Mouse (Mus musculus) small intestine, adult 2 months (tissue): ENCODE results near the gene Dph3. TPM values are rescaled to one million over a fixed set of nuclear protein-coding genes. Genes with fewer than 3 reads are reported as not detected.

Experiments
- H3K27ac ChIP-seq: fragments of 200-500 bp; 2 replicates; pipeline ENCODE4 v1.5.1; 2012; ENCODE audit warnings: low read depth, low read length, control low read depth, inconsistent platforms; ENCODE audit not compliant: insufficient read depth
- H3K27me3 ChIP-seq: fragments of 200-500 bp; 2 replicates; pipeline ENCODE4 v1.6.1; 2012; ENCODE audit warnings: mild to moderate bottlenecking, moderate library complexity, low read length, inconsistent platforms; ENCODE audit not compliant: control insufficient read depth, insufficient read depth
- H3K36me3 ChIP-seq: fragments of 200-500 bp; 2 replicates; pipeline ENCODE4 v1.6.1; 2012; ENCODE audit warnings: mild to moderate bottlenecking, low read length, control low read depth, inconsistent platforms; ENCODE audit not compliant: control insufficient read depth, insufficient read depth
- H3K4me1 ChIP-seq: fragments of 200-500 bp; 2 replicates; pipeline ENCODE4 v1.6.1; 2012; ENCODE audit warnings: low read length, inconsistent platforms, mixed read lengths; ENCODE audit not compliant: control insufficient read depth, insufficient read depth, insufficient read length
- H3K4me3 ChIP-seq: fragments of 200-500 bp; 2 replicates; pipeline ENCODE4 v1.5.1; 2012; ENCODE audit warnings: low read depth, mild to moderate bottlenecking, control low read depth, inconsistent platforms, low read length, moderate library complexity
- CTCF ChIP-seq: fragments of 200-500 bp; IDR thresholded peaks from 2 replicates; pipeline ENCODE4 v1.5.1; 2012; ENCODE audit warnings: low read depth, mild to moderate bottlenecking, control low read depth, inconsistent platforms, low read length, moderate library complexity, mixed read lengths; ENCODE audit not compliant: insufficient replicate concordance, insufficient read length; ENCODE audit errors: extremely low read depth
- POLR2A ChIP-seq: fragments of 200-500 bp; IDR thresholded peaks from 2 replicates; pipeline ENCODE4 v1.6.1; 2012; ENCODE audit warnings: low read depth, mild to moderate bottlenecking, control low read depth, inconsistent platforms, low read length, moderate library complexity
- WGBS: fragments of 180-500 bp; shearing (Covaris S2); methylation state at CpG from one replicate; pipeline ENCODE4 v1.1.7; 2018; 5-methylcytosine and 5-hydroxymethylcytosine counted together
- polyA plus RNA-seq: library from polyadenylated mRNA; depleted of rRNA; stranded (reverse); fragments of >200 nt; gene quantifications from 2 replicates; pipeline ENCODE4 v1.2.3, GENCODE M21; 2012; rRNA removed

Dph3 gene
- polyA plus RNA-seq, 1 experiment = 7.7 TPM

DNA sequence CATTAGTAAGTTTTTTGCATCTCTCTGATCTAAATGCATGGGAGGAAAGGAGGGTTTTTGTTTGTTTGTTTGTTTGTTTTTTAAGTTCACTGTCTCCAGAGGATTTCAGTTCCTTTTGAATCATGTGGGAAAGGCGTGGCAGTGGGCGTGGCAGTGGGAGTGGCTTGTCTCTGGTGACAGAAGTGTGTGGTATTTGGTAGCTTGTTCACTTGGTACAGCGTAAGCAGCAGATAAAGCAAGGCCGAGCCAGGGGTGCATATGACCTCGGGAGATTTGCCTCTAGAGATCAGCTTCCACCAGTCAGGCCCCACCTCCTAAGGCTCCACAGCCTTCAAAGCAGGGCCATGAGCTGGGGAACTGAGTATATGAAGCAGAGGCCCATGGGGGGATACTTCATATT is 31.6 kb downstream of the Dph3 start:
- no peak overlapping the region for H3K27ac ChIP-seq
- WGBS = 65% methylated on average over 5 of the region's 5 CpGs
- no peaks in the 10 kb centered on the region; the same call in 1 of the 2 replicates for H3K36me3 ChIP-seq
- no peak overlapping the region for H3K4me3 ChIP-seq
- H3K4me1 ChIP-seq = no peaks in the 10 kb centered on the region
- TF ChIP-seq CTCF (no peak), POLR2A (no peak)
- no peaks in the 10 kb centered on the region for H3K27me3 ChIP-seq

DNA sequence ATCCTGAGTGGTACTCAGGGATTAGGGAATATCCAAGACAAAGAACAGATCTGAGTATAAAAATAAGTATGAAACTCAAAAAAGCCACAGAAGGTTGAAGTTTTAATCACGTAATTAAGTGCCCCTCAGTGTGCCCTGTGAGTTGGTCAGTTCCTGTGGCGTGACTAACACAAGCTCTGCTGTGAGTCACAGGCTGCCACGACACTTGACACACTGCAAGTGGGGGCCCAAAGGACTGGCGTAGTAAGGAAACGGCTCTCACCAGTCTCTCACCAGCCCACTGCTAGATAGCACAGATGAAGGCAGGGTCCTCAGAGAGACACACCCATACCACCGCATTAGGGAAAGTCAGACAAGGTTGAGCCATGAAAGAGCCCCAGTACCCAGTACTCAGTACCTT is 35.4 kb downstream of the Dph3 start:
- Histone ChIP-seq H3K27ac (no peak overlapping the region), H3K4me1 (no peaks in the 10 kb centered on the region), H3K4me3 (no peak overlapping the region), H3K36me3 (no peaks in the 10 kb centered on the region), H3K27me3 (no peaks in the 10 kb centered on the region)
- TF ChIP-seq POLR2A = no peak
- TF ChIP-seq CTCF = no peak
- WGBS = 78% methylated on average over 6 of the region's 6 CpGs

DNA sequence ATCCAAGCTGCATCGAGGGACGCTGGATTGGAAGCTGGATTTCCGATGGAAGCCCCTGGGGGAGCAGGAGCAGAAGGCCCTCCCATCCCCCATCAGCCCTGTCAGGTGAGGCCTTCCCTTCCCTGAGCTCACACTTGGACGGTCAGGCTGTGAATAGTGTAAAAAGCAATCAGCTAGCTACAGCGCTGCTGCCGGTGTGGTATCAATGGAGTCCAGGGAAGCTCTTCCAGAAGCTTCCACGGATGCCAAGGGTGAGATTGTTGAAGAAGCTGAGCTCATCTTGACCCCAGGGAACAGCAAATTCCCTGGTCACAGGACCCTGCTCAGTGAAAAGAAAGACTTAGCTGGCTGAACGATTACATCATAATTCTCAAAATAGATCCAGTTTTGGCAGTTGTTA is 39.2 kb downstream of the Dph3 start:
- Histone ChIP-seq H3K4me3 (no peak overlapping the region), H3K4me1 (no peaks in the 10 kb centered on the region), H3K36me3 (no peaks in the 10 kb centered on the region; the same call in 1 of the 2 replicates), H3K27me3 (no peaks in the 10 kb centered on the region), H3K27ac (no peak overlapping the region)
- WGBS = 75% methylated on average over 8 of the region's 8 CpGs
- no peak for TF ChIP-seq CTCF

DNA sequence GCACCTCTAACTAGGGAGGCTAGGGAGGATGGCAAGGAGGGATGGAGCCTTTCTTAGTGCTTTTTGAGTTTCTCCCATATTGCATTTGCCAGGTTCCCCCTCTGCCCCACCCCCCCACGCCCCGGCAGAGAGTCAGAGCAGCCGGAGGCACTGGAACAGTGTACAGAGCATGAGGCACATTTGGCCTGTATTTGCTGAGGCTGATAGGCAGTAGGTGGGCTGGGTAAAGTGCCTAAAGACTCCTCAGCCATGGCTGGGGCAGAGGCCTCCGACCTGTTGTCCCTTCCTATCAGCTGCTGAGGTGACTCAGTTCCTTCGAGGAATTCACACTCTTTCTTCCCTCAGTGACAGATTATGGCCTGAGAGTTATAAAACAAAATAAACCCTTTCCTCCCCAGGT is 43.4 kb downstream of the Dph3 start:
- Histone ChIP-seq H3K36me3 (no peaks in the 10 kb centered on the region; the same call in 1 of the 2 replicates), H3K4me3 (no peak overlapping the region), H3K4me1 (no peaks in the 10 kb centered on the region), H3K27ac (no peak overlapping the region), H3K27me3 (no peaks in the 10 kb centered on the region)
- WGBS = 23% methylated on average over 5 of the region's 5 CpGs
- TF ChIP-seq POLR2A (no peak), CTCF (no peak)

DNA sequence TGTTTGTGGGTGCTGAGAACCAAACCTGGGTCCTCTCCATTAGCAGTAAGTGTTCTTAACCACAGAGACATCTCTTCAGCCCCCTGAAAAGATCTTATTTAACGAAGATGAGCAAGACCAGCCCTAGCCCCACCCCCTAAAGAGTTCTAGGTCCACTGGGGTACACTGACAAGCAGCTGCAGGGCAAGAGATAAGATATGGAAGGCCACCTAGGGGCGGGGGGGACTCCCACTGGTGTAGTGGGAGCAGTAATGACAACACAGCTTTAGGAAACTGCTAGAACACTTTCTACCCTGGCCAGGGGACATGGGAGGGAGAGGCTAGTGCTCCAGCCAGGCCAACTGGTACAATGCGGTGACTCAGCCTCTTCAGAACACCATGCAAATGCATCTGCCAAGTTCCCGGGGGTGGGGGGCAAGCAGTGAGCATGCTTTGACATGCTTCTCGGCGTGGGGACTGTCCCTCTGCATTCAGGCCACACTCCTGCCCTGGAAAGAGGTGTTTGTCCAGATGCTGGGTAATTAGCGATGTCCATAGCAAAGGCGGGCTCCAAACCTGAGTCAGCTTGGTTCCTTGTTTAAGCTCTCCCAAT is 47.8 kb downstream of the Dph3 start:
- H3K27me3 ChIP-seq = no peaks in the 10 kb centered on the region
- TF ChIP-seq CTCF (no peak), POLR2A (no peak)
- no peaks in the 10 kb centered on the region for H3K4me1 ChIP-seq
- no peak overlapping the region for H3K27ac ChIP-seq
- H3K4me3 ChIP-seq = no peak overlapping the region
- WGBS = 66% methylated on average over 8 of the region's 8 CpGs
- no peaks in the 10 kb centered on the region; the same call in 1 of the 2 replicates for H3K36me3 ChIP-seq

DNA sequence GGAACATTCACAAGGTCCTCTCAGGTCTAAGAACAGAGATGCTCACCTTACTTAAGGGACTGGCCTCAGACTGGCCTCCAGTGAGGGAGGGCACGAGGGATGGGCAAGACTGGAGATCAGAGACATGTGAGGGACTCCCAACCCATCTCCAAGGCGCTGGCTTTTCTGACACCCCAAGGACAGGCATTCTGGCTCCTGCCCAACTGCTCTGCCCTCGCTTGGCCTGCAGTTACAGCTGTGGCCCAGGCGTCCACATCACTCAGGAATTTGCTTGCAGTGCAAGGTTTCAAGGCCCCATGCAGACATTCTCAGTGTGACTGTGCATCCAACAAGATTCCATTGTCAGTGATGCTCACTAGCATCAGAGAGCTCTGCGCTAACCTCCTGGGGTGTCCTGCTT is 49.0 kb downstream of the Dph3 start:
- Histone ChIP-seq H3K27me3 (no peaks in the 10 kb centered on the region), H3K36me3 (no peaks in the 10 kb centered on the region), H3K27ac (no peak overlapping the region), H3K4me3 (no peak overlapping the region), H3K4me1 (no peaks in the 10 kb centered on the region)
- 71% methylated on average over 5 of the region's 5 CpGs for WGBS
- no peak for TF ChIP-seq POLR2A
- TF ChIP-seq CTCF = no peak

DNA sequence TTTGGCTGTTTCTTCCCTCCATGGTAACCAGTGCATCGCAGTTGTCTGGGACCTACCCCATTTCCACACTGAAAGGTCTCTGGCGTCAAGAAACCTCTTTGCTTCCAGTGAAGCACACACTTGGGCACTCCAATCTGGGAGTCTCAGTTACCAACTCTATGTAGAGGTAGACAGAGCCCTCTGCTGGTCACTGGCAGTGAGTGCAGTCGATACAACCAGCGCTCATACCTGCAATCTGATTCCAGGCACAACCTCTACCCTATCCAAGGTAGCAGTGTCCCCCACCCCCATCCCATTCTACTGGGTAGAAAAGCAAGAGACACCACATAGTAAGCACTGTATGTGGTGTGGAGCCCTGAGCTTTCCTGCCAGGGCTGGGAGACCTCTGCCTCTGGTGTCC is 53.0 kb downstream of the Dph3 start:
- H3K4me1 ChIP-seq = no peaks in the 10 kb centered on the region
- no peaks in the 10 kb centered on the region for H3K36me3 ChIP-seq
- WGBS = 7% methylated on average over 4 of the region's 4 CpGs
- no peak overlapping the region for H3K4me3 ChIP-seq
- no peak overlapping the region for H3K27ac ChIP-seq
- TF ChIP-seq CTCF (peak; percentile 82; the same call in 1 of the 2 replicates), POLR2A (no peak)
- no peaks in the 10 kb centered on the region for H3K27me3 ChIP-seq

Other genes starting within 250 kb of the Dph3 start
- gene Galnt15, start 56.7 kb downstream of the Dph3 start, polyA plus RNA-seq = 0.72 and 2.1 TPM in 2 replicates
- gene Oxnad1, start 355 bp downstream of the Dph3 start, polyA plus RNA-seq = 6.7 and 7.2 TPM in 2 replicates
- gene Msmb, start 56.3 kb upstream of the Dph3 start, polyA plus RNA-seq = not detected in 2 replicates
- gene Ncoa4, start 74.1 kb upstream of the Dph3 start, polyA plus RNA-seq = 22.8 and 52.9 TPM in 2 replicates
- gene Timm23, start 116.2 kb upstream of the Dph3 start, polyA plus RNA-seq = 158 and 177 TPM in 2 replicates
- gene Parg, start 116.2 kb upstream of the Dph3 start, polyA plus RNA-seq = 2.4 and 3.0 TPM in 2 replicates
- 1.2 and 1.9 TPM in 2 replicates for gene Ogdhl, start 236.3 kb upstream of the Dph3 start, polyA plus RNA-seq